Mouse (Mus musculus): ENCODE data around the gene Tm4sf5. TPM values are rescaled to one million over a fixed set of nuclear protein-coding genes. Genes with fewer than 3 reads are reported as not detected.
"Not testable (repeated sequence)": the region's sequence is repeated elsewhere in the genome, so short reads cannot be mapped to it uniquely, and the experiment has no call there.

Gene Tm4sf5
- polyA plus RNA-seq, 1 experiment: 1.8 TPM

- peak overlapping the region; percentile 56 for H3K4me3 ChIP-seq (ENCODE audit: low read depth, low read length)
- H3K27me3 ChIP-seq (ENCODE audit: control insufficient read depth, insufficient read depth, low read length, poor library complexity, severe bottlenecking): no peaks in the 10 kb centered on the region
- no peak overlapping the region for H3K27ac ChIP-seq (ENCODE audit: insufficient read depth, low read length)
- no peaks in the 10 kb centered on the region for H3K36me3 ChIP-seq (ENCODE audit: control insufficient read depth, insufficient read depth, low read length, poor library complexity, severe bottlenecking)
- no peaks in the 10 kb centered on the region for H3K9me3 ChIP-seq (replicated peaks; ENCODE audit: control insufficient read depth, insufficient read depth, low read length, poor library complexity, severe bottlenecking)
- H3K4me1 ChIP-seq (ENCODE audit: control insufficient read depth, insufficient read depth, low read length): peaks cover 5% of the 10 kb centered on the region
- H3K9ac ChIP-seq (ENCODE audit: low read depth, poor library complexity, severe bottlenecking): peak overlapping the region; percentile 67
- TF ChIP-seq CTCF (IDR thresholded peaks at IDR 0.05; ENCODE audit: low read depth, low read length) (no peak), EP300 (IDR thresholded peaks at IDR 0.05; ENCODE audit: insufficient read depth, low read depth, low read length) (no peak), POLR2A (IDR thresholded peaks at IDR 0.05; ENCODE audit: insufficient read depth, low read length) (no peak)
These were observed 39.2 kb upstream of the Tm4sf5 start for GRCm38 (mm10) chr11:70465824-70466223.

GRCm38 (mm10) chr11:70467902-70468619 lies 37.0 kb upstream of the Tm4sf5 start:
- Histone ChIP-seq H3K9ac (ENCODE audit: low read depth, poor library complexity, severe bottlenecking) (no peak overlapping the region), H3K27ac (ENCODE audit: insufficient read depth, low read length) (no peak overlapping the region), H3K9me3 (replicated peaks; ENCODE audit: control insufficient read depth, insufficient read depth, low read length, poor library complexity, severe bottlenecking) (no peaks in the 10 kb centered on the region), H3K27me3 (ENCODE audit: control insufficient read depth, insufficient read depth, low read length, poor library complexity, severe bottlenecking) (no peaks in the 10 kb centered on the region), H3K4me1 (ENCODE audit: control insufficient read depth, insufficient read depth, low read length) (peaks cover 5% of the 10 kb centered on the region), H3K4me3 (ENCODE audit: low read depth, low read length) (no peak overlapping the region), H3K36me3 (ENCODE audit: control insufficient read depth, insufficient read depth, low read length, poor library complexity, severe bottlenecking) (no peaks in the 10 kb centered on the region)
- TF ChIP-seq POLR2A (IDR thresholded peaks at IDR 0.05; ENCODE audit: insufficient read depth, low read length): no peak
- no peak for TF ChIP-seq EP300 (IDR thresholded peaks at IDR 0.05; ENCODE audit: insufficient read depth, low read depth, low read length)
- no peak for TF ChIP-seq CTCF (IDR thresholded peaks at IDR 0.05; ENCODE audit: low read depth, low read length)

- peaks cover under 1% of the 10 kb centered on the region for H3K4me1 ChIP-seq (ENCODE audit: control insufficient read depth, insufficient read depth, low read length)
- H3K36me3 ChIP-seq (ENCODE audit: control insufficient read depth, insufficient read depth, low read length, poor library complexity, severe bottlenecking): no peaks in the 10 kb centered on the region
- no peak overlapping the region for H3K9ac ChIP-seq (ENCODE audit: low read depth, poor library complexity, severe bottlenecking)
- no peaks in the 10 kb centered on the region for H3K9me3 ChIP-seq (replicated peaks; ENCODE audit: control insufficient read depth, insufficient read depth, low read length, poor library complexity, severe bottlenecking)
- H3K27ac ChIP-seq (ENCODE audit: insufficient read depth, low read length): no peak overlapping the region
- TF ChIP-seq CTCF (IDR thresholded peaks at IDR 0.05; ENCODE audit: low read depth, low read length) (no peak), POLR2A (IDR thresholded peaks at IDR 0.05; ENCODE audit: insufficient read depth, low read length) (no peak), EP300 (IDR thresholded peaks at IDR 0.05; ENCODE audit: insufficient read depth, low read depth, low read length) (no peak)
- H3K27me3 ChIP-seq (ENCODE audit: control insufficient read depth, insufficient read depth, low read length, poor library complexity, severe bottlenecking): no peaks in the 10 kb centered on the region
- H3K4me3 ChIP-seq (ENCODE audit: low read depth, low read length): no peak overlapping the region
These were observed 35.3 kb upstream of the Tm4sf5 start for GRCm38 (mm10) chr11:70469764-70470163.

GRCm38 (mm10) chr11:70472716-70473115 lies 32.3 kb upstream of the Tm4sf5 start:
- H3K27me3 ChIP-seq (ENCODE audit: control insufficient read depth, insufficient read depth, low read length, poor library complexity, severe bottlenecking): no peaks in the 10 kb centered on the region

GRCm38 (mm10) chr11:70473291-70473690 lies 31.8 kb upstream of the Tm4sf5 start:
- H3K27ac ChIP-seq (ENCODE audit: insufficient read depth, low read length); H3K9me3 ChIP-seq (replicated peaks; ENCODE audit: control insufficient read depth, insufficient read depth, low read length, poor library complexity, severe bottlenecking); H3K4me1 ChIP-seq (ENCODE audit: control insufficient read depth, insufficient read depth, low read length); H3K9ac ChIP-seq (ENCODE audit: low read depth, poor library complexity, severe bottlenecking); H3K36me3 ChIP-seq (ENCODE audit: control insufficient read depth, insufficient read depth, low read length, poor library complexity, severe bottlenecking); H3K27me3 ChIP-seq (ENCODE audit: control insufficient read depth, insufficient read depth, low read length, poor library complexity, severe bottlenecking); H3K4me3 ChIP-seq (ENCODE audit: low read depth, low read length): not testable (repeated sequence)

More at GRCm38 (mm10) chr11:70472716-70473115, 32.3 kb upstream of the Tm4sf5 start:
- H3K9me3 ChIP-seq (replicated peaks; ENCODE audit: control insufficient read depth, insufficient read depth, low read length, poor library complexity, severe bottlenecking): no peaks in the 10 kb centered on the region
- no peaks in the 10 kb centered on the region for H3K36me3 ChIP-seq (ENCODE audit: control insufficient read depth, insufficient read depth, low read length, poor library complexity, severe bottlenecking)
- H3K4me3 ChIP-seq (ENCODE audit: low read depth, low read length): no peak overlapping the region
- no peak overlapping the region for H3K27ac ChIP-seq (ENCODE audit: insufficient read depth, low read length)
- H3K9ac ChIP-seq (ENCODE audit: low read depth, poor library complexity, severe bottlenecking): no peak overlapping the region
- no peaks in the 10 kb centered on the region for H3K4me1 ChIP-seq (ENCODE audit: control insufficient read depth, insufficient read depth, low read length)
- TF ChIP-seq POLR2A (IDR thresholded peaks at IDR 0.05; ENCODE audit: insufficient read depth, low read length): no peak
- no peak for TF ChIP-seq CTCF (IDR thresholded peaks at IDR 0.05; ENCODE audit: low read depth, low read length)
- no peak for TF ChIP-seq EP300 (IDR thresholded peaks at IDR 0.05; ENCODE audit: insufficient read depth, low read depth, low read length)

- H3K9ac ChIP-seq (ENCODE audit: low read depth, poor library complexity, severe bottlenecking): no peak overlapping the region
- no peak overlapping the region for H3K27ac ChIP-seq (ENCODE audit: insufficient read depth, low read length)
- H3K36me3 ChIP-seq (ENCODE audit: control insufficient read depth, insufficient read depth, low read length, poor library complexity, severe bottlenecking): no peaks in the 10 kb centered on the region
- H3K27me3 ChIP-seq (ENCODE audit: control insufficient read depth, insufficient read depth, low read length, poor library complexity, severe bottlenecking): no peaks in the 10 kb centered on the region
- H3K4me1 ChIP-seq (ENCODE audit: control insufficient read depth, insufficient read depth, low read length): no peaks in the 10 kb centered on the region
- H3K4me3 ChIP-seq (ENCODE audit: low read depth, low read length): no peak overlapping the region
- TF ChIP-seq POLR2A (IDR thresholded peaks at IDR 0.05; ENCODE audit: insufficient read depth, low read length) (no peak), CTCF (IDR thresholded peaks at IDR 0.05; ENCODE audit: low read depth, low read length) (no peak), EP300 (IDR thresholded peaks at IDR 0.05; ENCODE audit: insufficient read depth, low read depth, low read length) (no peak)
- H3K9me3 ChIP-seq (replicated peaks; ENCODE audit: control insufficient read depth, insufficient read depth, low read length, poor library complexity, severe bottlenecking): no peaks in the 10 kb centered on the region
These were observed 30.0 kb upstream of the Tm4sf5 start for GRCm38 (mm10) chr11:70474872-70475534.

Measured in ES-Bruce4 (cell line).